Mouse (Mus musculus) intestine, embryonic 16.5 days (tissue): ENCODE results near the gene Gm49486. TPM values are rescaled to one million over a fixed set of nuclear protein-coding genes. Genes with fewer than 3 reads are reported as not detected.

ENCODE experiments used
- ATAC-seq: fragments of 200-750 bp; cut with Nextera tagmentation; 2 replicates; pipeline ENCODE4 v1.8.0; 2017; ENCODE audit warnings: moderate TSS enrichment, moderate library complexity
- H3K27ac ChIP-seq: fragments of 300-500 bp; sonication (generic); 2 replicates; pipeline ENCODE4 v1.5.1; 2014; ENCODE audit warnings: mild to moderate bottlenecking, low read length
- H3K27me3 ChIP-seq: fragments of 300-500 bp; sonication (generic); replicated peaks from 2 replicates; pipeline ENCODE4 v1.6.1; 2014; ENCODE audit warnings: low read length, control low read depth, mixed read lengths; ENCODE audit not compliant: control insufficient read depth, insufficient read depth
- H3K36me3 ChIP-seq: fragments of 300-500 bp; sonication (generic); 2 replicates; pipeline ENCODE4 v1.6.1; 2014; ENCODE audit warnings: low read length, control low read depth; ENCODE audit not compliant: control insufficient read depth, insufficient read depth
- H3K4me1 ChIP-seq: fragments of 300-500 bp; sonication (generic); 2 replicates; pipeline ENCODE4 v1.6.1; 2014; ENCODE audit warnings: low read length, control low read depth, mixed read lengths; ENCODE audit not compliant: control insufficient read depth, insufficient read depth
- H3K4me2 ChIP-seq: fragments of 300-500 bp; sonication (generic); 2 replicates; pipeline ENCODE4 v1.6.1; 2014; ENCODE audit warnings: low read depth, low read length, control low read depth
- H3K4me3 ChIP-seq: fragments of 300-500 bp; sonication (generic); 2 replicates; pipeline ENCODE4 v1.5.1; 2014; ENCODE audit warnings: mild to moderate bottlenecking, low read length
- H3K9ac ChIP-seq: fragments of 300-500 bp; sonication (generic); 2 replicates; pipeline ENCODE4 v1.6.1; 2014; ENCODE audit warnings: low read depth, low read length
- H3K9me3 ChIP-seq: fragments of 300-500 bp; sonication (generic); 2 replicates; pipeline ENCODE4 v1.6.1; 2016; ENCODE audit warnings: low read length, control low read depth; ENCODE audit not compliant: control insufficient read depth
- WGBS: fragments of 180-500 bp; shearing (Covaris S2); extraction: QIAGEN DNeasy Blood & Tissue Kit; methylation state at CpG from one replicate; pipeline ENCODE4 v1.1.7; 2014; 5-methylcytosine and 5-hydroxymethylcytosine counted together
- polyA plus RNA-seq: library from polyadenylated mRNA; unstranded; fragments of >200 nt; fragmentation: Nextera tagmentation; extraction: Ambion mirVana; gene quantifications from 2 replicates; pipeline ENCODE4 v1.2.1, GENCODE M21; 2015

The Gm49486 gene
- polyA plus RNA-seq, 1 experiment from 2014 or later = 0.32 TPM

DNA sequence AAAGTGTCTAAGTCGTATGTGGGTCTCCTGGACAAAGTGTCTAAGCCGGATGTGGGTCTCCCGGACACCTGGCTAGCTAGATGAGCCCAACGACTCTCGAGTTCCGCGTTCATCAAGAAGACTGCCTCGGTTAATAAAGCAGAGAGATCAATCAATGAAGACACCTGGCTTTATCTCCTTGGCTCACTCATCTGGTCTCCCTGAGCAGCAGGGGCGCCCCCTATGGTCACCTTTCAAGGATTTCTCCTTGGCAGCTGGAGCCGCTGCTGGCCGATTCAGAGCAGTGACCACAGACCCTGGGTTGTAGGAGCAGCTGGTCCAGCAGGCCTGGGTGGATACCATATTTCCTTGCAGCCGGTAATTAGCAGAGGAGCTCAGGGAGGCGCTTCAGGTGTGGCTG, 33.2 kb downstream of the Gm49486 start:
- ATAC-seq = no peak
- WGBS = 23% methylated on average over 13 of the region's 13 CpGs
- H3K27me3 ChIP-seq = peaks cover 3% of the 10 kb centered on the region; the same call in 1 of the 2 replicates
- peaks cover 11% of the 10 kb centered on the region for H3K4me1 ChIP-seq
- no peak overlapping the region for H3K9ac ChIP-seq
- H3K4me2 ChIP-seq = peak overlapping the region; percentile 100; the same call in 1 of the 2 replicates
- no peaks in the 10 kb centered on the region for H3K9me3 ChIP-seq
- no peak overlapping the region for H3K27ac ChIP-seq
- H3K4me3 ChIP-seq = no peak overlapping the region
- H3K36me3 ChIP-seq = no peaks in the 10 kb centered on the region

DNA sequence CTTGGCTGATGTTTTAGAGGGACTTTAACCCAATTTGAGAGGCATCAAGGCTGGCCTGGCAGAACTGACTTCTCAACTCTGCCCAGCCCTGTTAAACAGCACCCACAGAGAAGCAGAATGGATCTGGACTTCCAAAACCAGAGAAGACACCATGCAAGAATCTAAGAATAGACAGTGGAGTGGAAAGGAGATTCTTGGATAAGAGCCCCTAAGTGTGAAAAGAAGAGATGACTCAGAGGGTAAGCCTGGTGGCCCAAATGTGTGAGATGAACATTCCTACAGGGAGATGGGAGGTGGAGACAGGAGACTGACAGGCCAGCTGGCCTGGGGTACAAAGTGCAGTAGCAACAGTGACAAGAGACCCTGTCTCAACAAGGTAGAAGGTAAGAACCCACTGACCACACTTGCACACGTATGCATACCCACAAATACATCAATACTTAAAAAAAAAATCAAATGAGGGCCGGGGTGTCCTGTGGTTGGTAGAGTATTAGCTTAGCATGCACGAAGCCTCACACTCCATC, 33.7 kb downstream of the Gm49486 start:
- Histone ChIP-seq H3K4me2 (no peak overlapping the region), H3K9me3 (no peaks in the 10 kb centered on the region), H3K9ac (no peak overlapping the region), H3K4me3 (no peak overlapping the region), H3K27me3 (peaks cover 3% of the 10 kb centered on the region; the same call in 1 of the 2 replicates), H3K27ac (no peak overlapping the region), H3K4me1 (peaks cover 11% of the 10 kb centered on the region), H3K36me3 (no peaks in the 10 kb centered on the region)
- 94% methylated on average over 3 of the region's 3 CpGs for WGBS
- no peak for ATAC-seq

DNA sequence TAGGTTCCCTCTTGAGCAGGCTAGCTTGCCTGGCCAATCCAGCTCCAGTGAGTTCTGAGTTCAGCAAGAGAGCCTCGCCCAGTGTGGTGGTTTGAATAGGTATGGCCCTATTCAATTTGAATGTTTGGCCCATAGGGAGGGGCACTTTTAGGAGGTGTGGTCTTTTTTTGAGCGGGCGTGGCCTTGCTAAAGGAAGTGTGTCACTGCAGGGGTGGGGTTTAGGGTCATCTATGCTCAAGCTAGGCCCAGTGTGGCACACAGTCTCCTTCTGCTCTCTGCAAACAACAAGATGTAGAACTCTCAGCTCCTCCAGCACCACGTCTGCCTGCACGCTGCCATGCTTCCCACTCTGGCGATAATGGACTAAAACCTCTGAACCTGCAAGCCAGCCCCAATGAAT, 34.5 kb downstream of the Gm49486 start:
- Histone ChIP-seq H3K4me3 (no peak overlapping the region), H3K27ac (no peak overlapping the region), H3K9me3 (no peaks in the 10 kb centered on the region), H3K4me2 (no peak overlapping the region), H3K4me1 (peaks cover 11% of the 10 kb centered on the region), H3K27me3 (peaks cover 3% of the 10 kb centered on the region; the same call in 1 of the 2 replicates), H3K9ac (no peak overlapping the region), H3K36me3 (no peaks in the 10 kb centered on the region)
- WGBS = 92% methylated on average over 6 of the region's 6 CpGs
- no peak for ATAC-seq

DNA sequence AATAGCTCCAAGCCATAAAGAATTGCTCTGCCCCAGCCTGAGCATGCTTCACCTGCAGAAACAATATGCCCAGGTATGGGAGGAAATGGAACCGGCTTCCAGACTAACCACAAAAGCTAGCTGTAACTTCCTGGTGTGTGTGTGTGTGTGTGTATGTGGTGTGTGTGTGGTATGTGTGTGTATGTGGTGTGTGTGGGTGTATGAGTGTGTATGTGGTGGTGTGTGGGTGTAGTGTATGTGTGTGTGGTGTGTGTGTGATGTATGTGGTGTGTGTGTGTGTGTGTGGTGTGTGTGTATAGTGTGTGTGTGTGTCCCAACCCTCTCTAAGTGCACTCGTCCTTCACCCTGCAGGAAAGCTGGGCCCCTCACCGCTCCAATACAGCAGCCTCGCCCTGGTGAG, 36.2 kb downstream of the Gm49486 start:
- no peak for ATAC-seq
- Histone ChIP-seq H3K4me2 (no peak overlapping the region), H3K4me1 (peaks cover 13% of the 10 kb centered on the region), H3K36me3 (no peaks in the 10 kb centered on the region), H3K4me3 (no peak overlapping the region), H3K27ac (no peak overlapping the region), H3K9me3 (no peaks in the 10 kb centered on the region), H3K27me3 (peaks cover 3% of the 10 kb centered on the region; the same call in 1 of the 2 replicates), H3K9ac (no peak overlapping the region)
- 58% methylated on average over 4 of the region's 4 CpGs for WGBS

DNA sequence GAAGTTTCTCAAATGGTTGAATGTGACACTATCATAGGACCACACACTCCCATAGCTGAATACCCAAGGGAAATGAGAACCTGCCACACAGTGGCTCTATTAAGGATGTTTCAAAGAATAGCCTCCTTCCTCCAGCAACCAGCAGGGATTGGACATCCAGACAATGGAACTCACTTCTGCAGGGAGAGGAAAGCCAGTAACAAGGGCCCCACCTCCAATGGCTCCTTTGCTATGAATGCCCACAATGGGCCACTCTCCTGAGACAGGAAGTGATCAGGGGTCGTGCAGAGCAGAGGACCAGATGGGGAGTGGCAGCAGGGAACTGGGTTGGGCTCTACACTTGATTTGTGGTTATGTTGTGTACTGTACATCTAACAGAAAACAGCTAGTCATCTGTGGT, 39.3 kb downstream of the Gm49486 start:
- Histone ChIP-seq H3K9me3 (no peaks in the 10 kb centered on the region), H3K36me3 (no peaks in the 10 kb centered on the region), H3K4me2 (no peak overlapping the region), H3K4me1 (peaks cover 13% of the 10 kb centered on the region), H3K27ac (no peak overlapping the region), H3K4me3 (no peak overlapping the region), H3K27me3 (0 out of 2 replicates have a peak, but pooled peaks cover 2% of the 10 kb centered on the region), H3K9ac (no peak overlapping the region)
- WGBS = 24% methylated on average over 1 of the region's 1 CpGs
- ATAC-seq = no peak

DNA sequence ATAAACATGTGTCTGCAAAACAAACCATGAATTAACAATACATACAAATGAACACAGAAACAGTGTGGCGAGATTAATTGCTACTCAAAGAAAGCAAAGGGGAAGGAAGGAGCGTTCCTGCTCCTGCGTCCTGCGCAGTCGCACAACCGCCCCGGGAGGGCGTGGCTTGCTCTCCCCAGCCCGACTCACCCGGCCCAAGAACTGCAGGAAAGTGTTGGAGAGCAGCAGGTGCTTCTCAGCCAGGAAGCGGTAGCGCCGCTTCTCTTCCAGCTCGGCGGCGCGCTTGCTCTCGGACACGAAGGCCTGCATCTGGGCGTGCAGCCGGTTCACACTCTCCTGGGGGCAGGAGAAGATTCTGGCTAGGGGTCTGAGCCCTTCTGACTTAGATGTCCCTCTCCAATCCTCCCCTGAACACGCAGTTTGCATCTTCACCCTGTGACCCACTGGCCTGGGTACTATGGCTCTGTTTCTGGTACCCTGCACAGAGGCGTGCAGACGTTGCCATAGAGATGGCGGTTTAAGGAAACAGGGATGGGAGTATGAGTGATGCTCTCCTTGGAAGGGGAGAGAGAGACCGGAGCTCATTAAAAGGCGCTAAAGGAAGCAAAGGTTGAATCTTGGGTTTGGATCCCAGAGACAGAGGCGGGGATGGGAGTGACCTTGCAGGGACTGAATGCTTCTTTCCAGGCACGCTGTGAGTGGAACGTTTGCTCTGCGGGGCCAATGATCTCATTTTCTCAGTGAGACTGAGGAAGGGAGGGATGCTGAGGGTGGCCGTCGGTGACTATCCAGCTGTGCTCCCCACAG, 41.3 kb downstream of the Gm49486 start:
- Histone ChIP-seq H3K4me1 (peaks cover 16% of the 10 kb centered on the region), H3K4me2 (peak overlapping the region; percentile 61), H3K27ac (peak overlapping the region; percentile 65), H3K36me3 (no peaks in the 10 kb centered on the region), H3K9me3 (no peaks in the 10 kb centered on the region), H3K9ac (peak overlapping the region; percentile 59), H3K27me3 (0 out of 2 replicates have a peak, but pooled peaks cover 2% of the 10 kb centered on the region), H3K4me3 (peak overlapping the region; percentile 36)
- 2% methylated on average over 33 of the region's 33 CpGs for WGBS
- peak; percentile 82 for ATAC-seq

DNA sequence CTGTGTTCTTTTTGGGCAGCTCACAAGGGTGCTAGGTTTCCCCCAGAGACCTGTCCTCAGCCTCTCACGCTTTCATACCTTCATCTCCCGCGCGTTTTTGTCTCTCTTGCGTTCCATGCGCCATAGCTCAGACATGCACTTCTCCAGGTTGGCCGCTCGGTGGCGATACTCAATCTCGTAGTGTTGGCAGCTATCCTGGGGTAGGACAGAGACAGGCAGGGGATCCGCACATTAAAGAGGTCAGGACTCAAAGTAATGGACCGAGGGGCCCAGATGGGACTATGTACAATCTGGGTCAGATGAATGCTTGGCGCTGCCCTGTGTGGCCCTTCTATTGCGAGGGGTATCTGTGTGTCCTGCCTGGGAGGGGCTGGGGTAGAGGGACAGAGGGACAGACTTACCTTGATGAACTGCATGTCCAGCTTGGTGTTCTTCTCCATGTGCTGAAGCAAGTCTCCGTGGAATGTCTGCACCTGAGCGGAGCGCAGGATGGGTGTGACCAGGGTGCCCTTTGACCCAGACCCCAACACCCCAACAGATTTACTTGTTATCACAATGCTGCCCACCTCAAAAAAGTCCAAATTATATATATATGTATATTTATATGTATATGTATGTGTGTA, 42.0 kb downstream of the Gm49486 start:
- H3K36me3 ChIP-seq = no peaks in the 10 kb centered on the region
- no peaks in the 10 kb centered on the region for H3K9me3 ChIP-seq
- 12% methylated on average over 17 of the region's 17 CpGs for WGBS
- H3K4me3 ChIP-seq = peak overlapping the region; percentile 36; the same call in 1 of the 2 replicates
- peak overlapping the region; percentile 59; the same call in 1 of the 2 replicates for H3K9ac ChIP-seq
- H3K27me3 ChIP-seq = 0 out of 2 replicates have a peak, but pooled peaks cover 2% of the 10 kb centered on the region
- peaks cover 16% of the 10 kb centered on the region for H3K4me1 ChIP-seq
- peak overlapping the region; percentile 61 for H3K4me2 ChIP-seq
- H3K27ac ChIP-seq = no peak overlapping the region
- peak; percentile 8; the same call in 1 of the 2 replicates for ATAC-seq

DNA sequence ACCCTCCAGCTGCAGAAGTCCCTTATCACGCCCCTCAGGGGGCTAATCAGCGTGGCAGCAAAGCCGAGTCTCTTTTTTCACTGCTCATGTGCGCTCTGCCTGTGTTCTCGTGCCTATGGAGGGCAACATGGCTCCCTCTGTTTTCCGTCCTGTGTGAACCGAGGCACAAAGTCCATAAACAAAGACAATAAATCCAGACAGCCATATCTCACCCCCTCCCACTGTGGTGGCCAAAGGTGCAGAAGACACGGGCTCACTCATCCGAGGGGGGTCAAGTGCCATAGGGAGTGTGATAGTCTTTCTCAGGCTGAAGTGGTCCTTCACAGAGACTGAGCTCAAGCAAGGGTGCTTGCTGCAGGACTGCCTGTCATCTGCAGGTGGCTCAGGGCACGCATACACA, 43.8 kb downstream of the Gm49486 start:
- peak; percentile 62 for ATAC-seq

DNA sequence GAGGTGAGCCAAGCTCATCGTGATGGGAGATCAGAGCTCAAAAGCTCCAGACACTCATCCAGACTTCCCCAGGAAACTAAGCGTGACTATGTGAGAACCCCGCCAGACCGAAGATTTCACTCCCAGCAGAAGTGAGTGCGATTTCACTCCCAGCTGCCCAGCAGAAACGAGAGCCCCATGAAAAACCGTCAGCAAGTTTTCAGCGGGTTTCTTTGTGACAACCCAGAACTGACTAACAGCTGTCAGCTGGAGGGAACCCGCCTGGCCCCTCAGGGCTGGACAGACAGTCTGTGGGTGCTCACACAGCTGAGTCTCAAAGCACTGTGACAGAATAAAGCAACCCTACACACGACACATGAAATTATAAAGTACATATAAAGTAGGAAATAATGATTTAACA, 48.5 kb downstream of the Gm49486 start:
- ATAC-seq = no peak
- Histone ChIP-seq H3K4me3 (no peak overlapping the region), H3K9me3 (no peaks in the 10 kb centered on the region), H3K27me3 (no peaks in the 10 kb centered on the region), H3K27ac (no peak overlapping the region), H3K4me2 (no peak overlapping the region), H3K4me1 (peaks cover 17% of the 10 kb centered on the region), H3K36me3 (no peaks in the 10 kb centered on the region), H3K9ac (no peak overlapping the region)
- WGBS = 70% methylated on average over 10 of the region's 10 CpGs

More for the DNA sequence above, 43.8 kb downstream of the Gm49486 start:
- Histone ChIP-seq H3K36me3 (no peaks in the 10 kb centered on the region), H3K27me3 (0 out of 2 replicates have a peak, but pooled peaks cover 2% of the 10 kb centered on the region), H3K9ac (no peak overlapping the region), H3K4me2 (no peak overlapping the region), H3K4me1 (peaks cover 16% of the 10 kb centered on the region), H3K4me3 (no peak overlapping the region), H3K27ac (0 out of 2 replicates have a peak overlapping the region, but pooled peaks have one; percentile 15), H3K9me3 (no peaks in the 10 kb centered on the region)
- 57% methylated on average over 10 of the region's 10 CpGs for WGBS
